Mouse (Mus musculus) monocyte, adult 5-6 weeks (primary cell): ENCODE data around the gene Wdr90. TPM values are rescaled to one million over a fixed set of nuclear protein-coding genes. Genes with fewer than 3 reads are reported as not detected.

Experiments used
- ATAC-seq: fragments of 153-309, 156-312 bp; replicated peaks from 2 replicates; pipeline ENCODE4 v1.8.0; 2017; ENCODE audit warnings: mild to moderate bottlenecking; ENCODE audit not compliant: low TSS enrichment, insufficient number of reproducible peaks, severe bottlenecking, poor library complexity, low FRiP score
- total RNA-seq: library from RNA; stranded (forward); fragments of 200-1000, 200-491, 200-594 nt; gene quantifications from 3 replicates; pipeline ENCODE4 v1.2.3, GENCODE M21; 2017

The Wdr90 gene
- total RNA-seq, 1 experiment from 2014 or later: 3.4 TPM

DNA sequence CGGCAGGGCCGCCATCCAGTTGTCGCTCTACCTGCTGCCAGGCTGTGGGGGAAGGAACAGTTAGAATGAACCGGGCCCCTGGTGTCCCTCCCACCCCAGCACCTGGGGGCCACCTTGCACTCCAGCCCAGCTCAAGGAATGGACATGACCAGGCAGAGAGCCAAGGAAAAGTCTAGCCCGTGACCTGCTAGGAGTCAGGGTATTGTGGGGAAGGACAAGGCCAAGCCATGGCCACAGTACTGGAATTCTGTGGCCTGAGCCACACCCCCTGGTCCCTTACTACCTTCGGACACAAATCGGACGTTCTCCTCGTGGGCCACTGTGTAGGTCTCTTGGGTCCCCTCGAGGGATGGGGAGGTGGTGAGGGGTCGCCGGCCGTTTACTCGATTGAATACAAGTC lies 3.0 kb upstream of the Wdr90 start:
- no peak for ATAC-seq

DNA sequence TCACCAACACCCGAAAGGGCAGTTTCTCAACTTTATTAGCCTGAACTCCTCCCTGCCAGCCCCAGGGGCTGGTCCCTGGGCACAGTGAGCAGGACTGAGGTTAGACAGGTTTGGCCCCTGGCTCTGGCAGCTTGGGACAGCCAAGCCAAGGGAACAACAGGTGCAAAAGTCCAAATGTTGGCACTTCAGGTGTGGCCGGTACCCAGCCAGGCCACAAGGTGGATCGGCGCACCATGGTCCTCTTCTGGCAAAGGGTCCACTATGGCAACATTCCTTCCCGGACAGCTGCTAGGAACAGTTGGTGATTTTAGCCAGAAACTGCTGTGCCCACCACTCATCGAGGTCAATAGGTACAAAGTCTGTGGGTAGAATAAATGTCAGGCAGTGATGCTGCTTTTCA lies 2.4 kb upstream of the Wdr90 start:
- ATAC-seq: no peak

DNA sequence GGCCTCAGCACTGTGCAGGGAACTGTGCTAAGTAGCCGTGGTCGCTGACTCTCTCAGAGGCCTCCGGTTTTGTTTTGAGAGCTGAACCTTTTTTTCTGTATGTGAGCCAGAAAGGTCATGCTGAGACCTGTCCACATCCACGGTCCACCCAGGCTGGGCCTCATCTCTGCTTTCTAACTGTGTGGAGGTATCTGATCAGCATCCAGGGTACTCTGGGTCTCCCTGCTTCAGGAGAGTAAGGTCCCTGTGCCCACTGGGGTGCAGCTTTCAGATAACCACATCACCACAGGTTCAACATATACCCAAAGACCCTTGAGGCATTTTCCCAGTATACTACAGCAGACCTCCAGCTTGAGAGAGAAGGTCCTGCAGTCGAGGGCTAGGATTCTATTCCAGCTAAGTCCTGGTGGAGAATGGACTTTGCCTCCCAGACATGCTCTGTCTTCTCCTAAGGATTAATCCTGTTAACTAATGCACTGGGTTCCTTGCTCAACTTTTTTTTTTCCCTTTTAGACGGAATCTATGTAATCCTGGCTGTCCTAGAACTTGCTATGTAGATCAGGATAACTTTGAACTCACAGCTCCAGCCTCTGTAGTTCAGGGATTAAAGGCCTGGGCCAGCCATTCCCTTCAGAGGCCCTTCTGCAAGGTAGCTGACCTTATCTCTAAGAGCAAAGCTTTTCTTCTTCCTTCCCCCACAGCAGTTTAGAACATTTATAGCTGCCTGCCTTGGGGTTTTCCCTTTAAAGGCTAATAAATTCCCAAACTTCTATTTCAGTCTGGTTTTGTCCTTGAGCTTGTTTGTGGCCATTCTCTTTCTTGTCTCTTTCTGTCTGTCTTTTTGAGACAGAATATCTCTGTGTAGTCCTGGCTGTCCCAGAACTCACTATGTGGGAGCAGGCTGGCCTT lies 657 bp upstream of the Wdr90 start:
- ATAC-seq: no peak

DNA sequence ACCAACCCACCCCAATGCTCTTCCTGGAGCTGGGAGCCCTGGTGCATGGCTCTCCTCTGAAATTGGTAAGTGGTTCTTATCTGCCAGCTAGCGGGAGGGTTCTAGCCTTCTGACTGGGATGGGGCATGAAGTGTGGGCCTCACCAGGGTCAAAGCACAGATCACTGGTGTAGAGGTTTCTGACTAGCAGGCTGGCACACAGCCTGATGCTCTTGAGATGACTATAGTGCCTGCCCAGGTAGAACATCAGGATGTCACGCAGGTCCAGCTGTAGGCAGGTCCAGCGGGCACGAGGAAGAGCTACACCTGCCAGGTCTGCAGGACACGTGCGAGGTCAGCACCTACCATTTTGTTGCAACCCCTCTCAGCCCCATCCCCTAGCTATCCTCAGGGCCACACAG lies 1.1 kb downstream of the Wdr90 start:
- ATAC-seq: no peak

DNA sequence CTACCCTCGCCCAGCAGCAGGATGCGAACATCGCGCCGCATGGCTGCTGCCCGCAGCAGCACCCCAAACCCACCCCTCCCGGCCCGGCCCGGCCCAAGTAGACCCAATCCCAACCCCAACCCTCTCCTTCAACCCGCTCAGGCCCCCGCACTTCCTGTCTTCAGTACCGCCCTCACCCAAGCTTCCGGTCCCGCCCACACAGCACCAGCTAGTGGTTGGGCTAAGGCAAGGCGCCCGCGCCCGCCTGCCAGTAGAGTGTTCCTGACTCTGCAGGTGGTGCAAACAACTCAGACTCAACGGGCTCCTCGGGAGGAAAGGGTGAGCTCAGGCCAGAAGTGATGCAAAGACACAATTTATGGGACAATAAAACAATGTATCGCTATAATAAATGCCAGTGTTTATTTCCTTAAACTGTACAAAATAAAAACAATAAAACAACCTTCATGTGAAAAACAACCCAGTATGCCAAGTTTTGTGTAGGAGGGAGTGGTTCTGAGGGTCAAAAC lies 16.9 kb downstream of the Wdr90 start, which contains the start of gene Rhot2:
Rhot2 (minus strand) TSS at position 456 of the 506 bp plus-strand sequence.
- ATAC-seq: peak; percentile 88

DNA sequence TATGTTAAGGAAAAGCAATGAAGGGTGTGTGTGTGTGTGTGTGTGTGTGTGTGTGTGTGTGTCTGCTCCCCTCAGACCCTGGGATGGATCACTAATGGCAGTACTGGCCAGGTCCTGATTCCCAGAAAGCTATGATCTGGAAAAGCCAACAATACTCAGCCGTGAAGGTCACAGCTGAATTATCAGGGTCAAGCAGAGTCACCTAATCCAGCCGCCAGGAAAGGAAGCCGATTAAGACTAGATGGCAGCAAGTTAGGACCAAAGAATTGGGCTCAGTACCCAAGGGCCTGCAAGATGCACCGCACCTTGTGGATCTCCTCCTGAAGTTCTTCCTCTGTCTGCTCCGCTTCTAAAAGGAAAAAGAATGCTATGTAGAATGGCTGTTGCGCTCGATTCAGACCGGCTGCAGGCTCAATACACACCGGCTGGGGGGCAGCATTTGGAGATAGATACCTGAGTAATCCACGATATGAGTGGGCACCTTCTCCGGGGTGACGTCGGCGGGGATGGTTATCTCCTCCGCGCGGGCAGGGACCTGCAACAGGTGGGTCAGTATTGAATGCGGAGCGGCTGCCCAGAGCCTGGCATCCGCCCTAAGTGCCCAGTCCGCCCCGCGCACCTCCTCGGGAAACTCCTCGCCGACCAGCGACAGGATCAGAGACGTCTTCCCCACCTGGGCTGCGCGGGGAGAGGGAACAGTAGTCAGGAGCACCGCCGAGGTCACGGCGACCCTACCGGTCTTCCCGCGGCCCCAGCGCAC lies 17.5 kb downstream of the Wdr90 start:
- ATAC-seq: no peak

DNA sequence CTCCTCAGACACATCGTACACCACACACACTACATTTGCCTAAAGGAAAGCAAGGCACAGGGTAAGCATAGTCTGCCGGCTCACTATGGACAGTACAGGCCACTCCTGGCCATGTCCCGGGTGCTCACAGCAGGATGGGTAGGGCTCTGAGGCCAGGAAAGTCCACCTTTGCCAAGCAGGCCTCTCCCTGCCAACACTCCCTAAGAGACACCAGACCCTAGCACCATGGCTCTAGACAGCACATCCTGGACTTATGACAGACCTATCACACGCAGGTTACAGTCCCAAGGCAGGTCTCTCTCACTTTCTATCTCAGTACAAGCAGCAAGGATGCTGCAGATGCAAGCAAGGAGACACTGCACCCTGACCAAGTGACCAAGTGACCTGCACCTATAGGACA lies 18.2 kb downstream of the Wdr90 start:
- ATAC-seq: no peak

DNA sequence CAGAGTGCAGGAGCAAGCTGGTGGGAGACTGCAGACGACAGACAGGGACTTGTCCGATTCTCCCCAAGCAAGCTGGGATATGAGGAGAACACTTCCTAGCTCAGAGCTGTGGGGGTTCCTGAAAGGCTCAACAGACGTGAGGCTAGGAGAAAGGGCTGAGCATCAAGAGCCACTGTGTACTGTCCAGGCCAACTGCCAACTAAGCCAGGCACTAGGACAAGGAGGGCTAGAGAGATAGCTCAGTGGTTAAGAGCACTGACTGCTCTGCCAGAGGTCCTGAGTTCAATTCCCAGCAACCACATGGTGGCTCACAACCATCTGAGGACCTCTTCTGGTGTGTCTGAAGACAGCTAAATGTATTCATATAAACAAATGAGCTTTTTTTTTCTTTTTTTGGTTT lies 18.8 kb downstream of the Wdr90 start:
- ATAC-seq: no peak

DNA sequence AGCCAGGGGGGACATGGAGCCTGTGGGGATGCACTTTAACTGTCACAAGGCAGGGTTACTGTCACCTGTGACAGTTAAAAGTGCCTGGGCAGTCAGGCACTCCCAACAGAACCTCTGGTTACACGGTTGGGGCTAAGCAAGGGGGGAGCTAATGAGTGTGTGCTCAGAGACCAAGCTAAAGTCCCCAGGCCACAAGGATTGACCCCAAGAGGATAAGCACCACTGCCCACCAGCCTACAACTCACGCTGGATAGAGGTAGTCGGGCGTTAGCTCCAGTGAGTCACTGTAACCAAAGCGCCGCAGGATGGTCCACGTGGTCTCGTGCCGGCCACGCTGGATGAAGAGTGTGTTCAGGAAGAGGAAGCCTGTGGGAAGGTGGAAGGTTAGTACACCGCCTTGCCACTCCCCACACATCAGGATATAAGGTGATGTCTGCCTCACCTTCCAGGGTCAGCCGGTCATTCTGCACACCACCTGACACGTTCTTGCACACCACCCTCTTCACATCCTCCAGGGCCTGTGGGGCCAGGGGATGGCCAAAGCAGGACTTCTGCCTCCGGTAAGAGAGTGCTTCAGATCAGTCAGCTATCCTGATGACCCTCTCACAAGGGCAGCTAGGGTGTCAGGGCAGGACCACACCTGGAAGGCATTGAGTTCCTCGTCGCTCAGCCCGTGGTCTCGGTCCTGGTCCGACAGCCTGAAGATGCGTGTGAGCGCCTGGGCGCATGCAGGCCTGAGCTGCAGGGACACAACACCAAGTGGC lies 20.0 kb downstream of the Wdr90 start, which contains the start of gene Gm20683:
Gm20683 (minus strand) TSS at position 647 of the 764 bp plus-strand sequence.
- no peak for ATAC-seq

DNA sequence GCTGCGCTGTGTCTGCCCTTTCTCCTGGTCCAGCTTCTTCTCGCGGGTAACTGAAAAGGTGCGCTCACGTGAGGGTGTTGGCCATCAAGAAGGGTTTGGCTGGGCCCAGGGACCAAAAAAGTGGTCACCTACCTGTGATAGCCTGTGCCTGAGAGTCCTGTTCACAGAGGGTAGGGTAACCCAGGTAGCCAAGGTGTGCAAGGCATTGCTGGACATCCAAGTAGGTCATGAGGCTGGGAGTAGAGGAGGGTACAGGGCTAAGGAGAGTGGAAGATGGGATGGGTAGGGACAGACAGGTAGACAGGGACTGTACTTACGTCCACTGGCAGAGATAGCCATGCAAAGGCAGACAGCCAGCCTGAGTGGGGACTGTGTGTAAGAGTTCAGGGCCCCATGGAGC lies 20.8 kb downstream of the Wdr90 start:
- ATAC-seq: no peak

DNA sequence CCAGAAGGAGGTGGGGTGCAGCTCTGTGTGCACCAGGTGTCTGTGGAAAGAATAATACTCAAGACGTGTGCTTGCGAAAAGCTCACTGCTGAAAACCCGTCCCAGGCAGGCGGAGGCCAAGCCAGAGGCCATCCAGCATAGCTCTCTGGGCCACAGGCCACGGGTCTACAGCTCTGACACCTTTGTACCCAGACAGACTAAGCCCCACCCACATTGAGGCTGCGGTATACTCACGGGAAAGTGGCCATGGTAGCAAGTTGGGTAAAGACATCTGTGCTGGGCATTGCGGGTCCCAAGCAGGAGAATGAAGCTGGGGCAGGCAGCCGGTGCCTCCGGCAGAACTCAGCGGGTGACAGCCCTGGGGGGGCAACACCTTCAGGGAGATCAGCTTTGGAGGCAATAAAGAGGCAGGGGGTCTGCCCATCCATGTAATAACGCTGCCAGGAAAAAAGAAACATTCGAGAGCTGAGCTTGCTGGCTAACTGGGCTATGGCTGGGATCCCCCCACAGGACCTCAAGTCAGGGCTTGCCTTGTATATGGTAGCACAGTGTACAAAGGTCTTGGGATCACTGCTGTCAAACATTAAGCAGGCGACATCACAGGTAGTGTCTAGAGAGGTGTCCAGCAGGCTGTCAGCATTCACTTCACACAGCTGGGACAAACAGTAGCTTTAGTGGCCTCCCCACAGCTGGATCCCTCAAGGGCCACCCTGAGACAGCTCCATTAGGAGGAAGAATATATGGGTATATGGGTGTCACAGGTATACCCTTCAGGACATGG lies 21.7 kb downstream of the Wdr90 start:
- no peak for ATAC-seq

DNA sequence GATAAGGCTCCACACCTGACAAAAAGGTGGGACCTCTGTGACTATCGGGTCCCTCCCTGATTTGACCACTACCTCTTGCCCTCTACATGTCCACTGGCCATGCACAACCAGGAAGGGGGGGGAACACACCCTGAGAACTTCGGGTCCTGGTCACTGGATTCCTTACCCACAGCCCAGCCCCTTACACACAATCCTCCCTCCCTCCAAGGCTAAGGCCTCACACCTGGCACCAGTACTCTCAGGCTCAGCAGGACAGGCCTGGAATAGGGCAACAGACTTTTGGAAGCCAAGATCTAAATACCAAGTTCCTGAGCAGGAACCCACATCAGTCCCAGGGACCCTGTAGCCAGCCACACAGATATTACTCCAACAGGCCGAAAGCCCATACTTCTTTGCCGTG lies 22.4 kb downstream of the Wdr90 start:
- no peak for ATAC-seq

DNA sequence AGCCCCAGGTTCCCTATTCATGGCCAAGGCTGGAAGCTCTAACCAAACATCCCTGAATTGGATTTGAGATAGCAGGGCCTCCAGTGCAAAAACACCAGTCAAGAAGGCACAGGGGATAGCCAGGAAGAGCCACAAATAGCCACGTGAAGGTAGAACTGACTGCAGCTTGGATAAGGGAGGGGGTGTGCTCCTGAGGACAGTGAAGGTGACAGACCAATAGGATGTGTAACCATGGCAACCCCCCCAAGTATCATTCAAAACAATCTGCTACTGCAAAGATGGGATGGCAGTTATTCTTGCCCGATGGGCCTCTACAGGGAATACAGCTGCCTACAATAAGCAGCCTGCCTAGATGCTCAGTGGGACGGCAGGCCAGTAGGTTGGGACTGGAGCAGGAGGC lies 23.8 kb downstream of the Wdr90 start:
- no peak for ATAC-seq

DNA sequence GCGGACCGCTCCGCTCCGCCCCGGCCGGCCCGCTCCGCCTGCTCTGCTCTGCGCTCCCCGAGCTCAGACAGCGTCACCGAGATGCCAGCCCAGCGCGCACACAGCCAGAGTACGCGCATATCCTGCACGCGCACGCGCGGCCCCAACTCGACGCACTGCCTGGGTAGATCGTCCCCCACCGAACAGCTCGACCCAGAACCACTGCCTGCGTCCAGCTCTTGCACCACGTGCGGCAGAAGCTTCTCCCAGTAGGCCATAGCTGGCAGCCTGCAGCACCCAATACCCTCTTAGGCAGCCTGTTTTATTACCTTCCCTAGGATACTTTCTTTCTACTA lies 24.3 kb downstream of the Wdr90 start, which contains the start of gene Rhbdl1:
Rhbdl1 (minus strand) TSS at position 220 of the 335 bp plus-strand sequence.
- ATAC-seq: no peak

DNA sequence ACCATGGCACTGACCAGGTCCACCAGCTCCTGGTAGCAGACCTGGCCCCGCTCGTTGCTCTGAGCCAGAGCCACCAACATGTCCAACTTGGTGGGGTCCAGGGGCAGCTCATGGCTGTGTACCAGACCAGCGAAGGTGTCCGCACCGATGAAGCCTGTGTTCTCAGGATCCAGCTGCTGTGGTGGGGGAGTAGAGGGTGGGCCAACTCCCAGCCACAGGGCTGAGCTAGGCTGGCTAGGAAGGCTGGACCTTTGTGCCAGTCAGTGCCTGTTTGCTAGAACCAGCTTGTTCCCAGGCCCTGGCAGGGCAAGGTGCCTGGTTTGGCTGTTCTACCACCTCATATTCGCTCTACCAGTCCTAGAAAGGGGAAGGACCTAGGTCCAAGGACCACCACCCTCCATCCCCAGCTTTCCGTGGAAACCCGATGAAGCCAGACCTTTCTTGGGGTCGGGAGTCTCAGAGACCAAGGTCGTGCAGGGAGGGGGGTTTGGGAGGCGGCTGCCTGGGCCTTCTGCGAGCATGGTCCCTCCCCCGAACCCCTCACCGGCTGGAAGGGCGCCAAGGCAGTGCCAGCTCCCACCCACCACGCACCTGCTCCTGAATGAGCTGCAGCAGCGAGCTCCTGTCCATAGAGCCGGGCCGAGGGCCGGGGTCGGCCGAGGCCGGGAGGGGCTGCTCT lies 24.8 kb downstream of the Wdr90 start:
- ATAC-seq: no peak

DNA sequence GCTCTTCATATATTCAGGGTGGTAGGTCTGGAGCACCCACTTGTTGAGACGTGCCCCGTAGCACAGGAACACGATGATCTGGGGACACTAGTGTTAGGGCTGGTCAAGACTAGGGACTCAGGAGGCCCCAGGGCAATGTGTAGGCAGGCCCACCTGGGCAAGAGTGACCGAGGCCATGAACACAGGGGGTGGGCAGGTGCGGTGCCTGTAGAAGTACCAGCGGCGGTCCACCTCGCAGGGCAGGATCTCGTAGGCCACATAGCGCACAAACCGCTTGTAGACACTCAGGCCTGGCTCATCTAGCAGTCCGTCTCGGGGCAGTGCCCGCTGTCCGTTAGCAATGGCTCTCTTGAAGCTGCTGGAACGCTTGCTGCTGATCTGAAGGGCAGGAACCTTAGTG lies 25.5 kb downstream of the Wdr90 start:
- no peak for ATAC-seq

DNA sequence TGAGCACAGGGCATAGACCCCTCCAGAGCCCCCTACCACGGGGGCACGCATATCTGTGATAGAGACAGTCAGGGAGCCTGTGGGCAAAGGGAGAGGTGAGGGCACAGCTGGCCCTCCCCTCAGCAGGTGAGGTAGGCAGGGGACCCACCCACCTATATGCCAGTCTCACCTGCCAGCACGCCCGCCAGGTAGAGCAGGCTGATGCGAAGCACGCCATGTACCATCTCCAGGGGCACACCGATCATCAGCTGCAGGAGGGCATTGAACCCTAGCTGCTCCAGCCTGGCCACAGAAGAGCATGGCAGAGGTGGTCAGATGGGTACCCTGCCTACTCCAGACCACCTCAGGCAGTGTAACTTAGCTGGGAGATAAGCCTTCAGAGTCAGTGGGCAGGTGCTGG lies 26.0 kb downstream of the Wdr90 start:
- no peak for ATAC-seq
